Mouse (Mus musculus): ENCODE data around the gene Foxj3.

DNA sequence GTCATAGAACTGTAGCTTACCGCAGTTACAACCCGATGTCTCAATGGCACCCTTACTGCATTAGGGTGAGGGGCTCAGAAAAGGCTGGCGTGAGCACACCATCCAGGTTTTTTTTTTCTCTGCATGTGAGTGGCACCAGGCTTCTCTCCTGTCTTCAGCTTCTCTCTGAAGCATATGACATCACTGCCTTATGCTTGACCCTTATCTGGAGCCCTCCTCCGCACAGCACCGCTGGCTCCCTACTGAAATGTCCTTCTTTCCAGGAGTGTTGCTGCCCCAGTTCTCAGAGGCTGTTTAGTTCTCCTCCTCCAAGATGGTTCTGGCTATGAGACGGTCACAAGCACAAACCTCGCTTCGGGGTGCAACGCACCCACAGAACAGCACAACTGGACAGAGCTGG is 134.4 kb downstream of the Foxj3 start:
- no peak for TF ChIP-seq POLR2A (IDR thresholded peaks at IDR 0.05; ENCODE audit: low read depth, low read length)
- no peak for TF ChIP-seq CTCF (IDR thresholded peaks at IDR 0.05; ENCODE audit: extremely low read depth, insufficient read depth, insufficient read length, insufficient replicate concordance)

Measured in spleen, adult 2 months (tissue).